Mouse (Mus musculus): Measurements from ENCODE around the gene Chst15.

Gene Chst15

DNA sequence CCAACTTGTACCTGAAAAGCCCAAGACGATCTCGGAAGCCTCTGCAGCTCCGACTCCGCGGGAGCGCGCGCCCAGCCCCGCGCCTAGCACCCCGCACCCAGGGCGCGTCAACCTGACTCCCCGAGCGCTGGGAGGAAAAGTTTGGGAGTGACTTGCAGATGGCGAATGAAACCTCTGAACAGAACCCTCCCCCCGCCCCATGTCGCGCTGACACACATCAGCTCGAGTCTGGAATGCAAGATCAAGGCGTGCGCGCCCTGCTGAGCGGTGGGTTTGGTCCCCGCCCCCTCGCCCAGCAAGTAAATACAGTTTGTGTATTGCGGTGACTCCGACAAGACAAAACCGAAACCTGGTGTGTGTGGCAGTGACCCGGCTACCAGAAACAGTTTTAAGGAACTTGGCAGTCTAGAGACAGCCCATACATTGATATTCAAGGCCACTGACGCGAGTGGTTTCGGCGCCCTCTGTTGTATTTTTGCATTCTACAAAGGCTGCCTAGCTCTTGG lies at the start of gene Chst15:
Chst15 (minus strand) TSS at position 193 of the 506 bp plus-strand sequence.
- DNase-seq (ENCODE audit: low read depth, low spot score): peak; percentile 79

GRCm38 (mm10) chr7:132365703-132366384 lies 48.8 kb upstream of the Chst15 start:
- peak; percentile 70 for DNase-seq (ENCODE audit: low read depth, low spot score)

DNA sequence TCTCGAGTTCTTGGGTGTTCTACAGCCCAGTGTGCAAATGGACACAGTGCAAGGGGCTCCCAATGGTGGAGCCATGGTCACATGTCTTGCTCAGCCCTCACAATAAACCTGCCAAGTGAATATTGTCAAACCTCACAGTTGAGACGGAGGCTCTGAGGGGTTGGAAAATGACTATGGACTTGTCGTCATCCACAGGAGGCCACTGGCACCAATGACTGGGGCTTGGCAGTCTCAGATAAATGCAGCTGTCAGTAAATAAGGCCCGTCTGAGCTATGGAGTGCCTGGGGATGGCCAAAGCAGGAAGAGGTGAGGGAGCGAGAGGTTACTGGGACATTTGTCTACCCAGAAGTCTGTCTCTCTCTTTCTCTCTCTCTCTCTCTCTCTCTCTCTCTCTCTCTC lies 48.1 kb upstream of the Chst15 start:
- DNase-seq (ENCODE audit: low read depth, low spot score): peak; percentile 57

- peak; percentile 41 for DNase-seq (ENCODE audit: low read depth, low spot score)
Observed at GRCm38 (mm10) chr7:132364506-132364905, 47.5 kb upstream of the Chst15 start.

DNA sequence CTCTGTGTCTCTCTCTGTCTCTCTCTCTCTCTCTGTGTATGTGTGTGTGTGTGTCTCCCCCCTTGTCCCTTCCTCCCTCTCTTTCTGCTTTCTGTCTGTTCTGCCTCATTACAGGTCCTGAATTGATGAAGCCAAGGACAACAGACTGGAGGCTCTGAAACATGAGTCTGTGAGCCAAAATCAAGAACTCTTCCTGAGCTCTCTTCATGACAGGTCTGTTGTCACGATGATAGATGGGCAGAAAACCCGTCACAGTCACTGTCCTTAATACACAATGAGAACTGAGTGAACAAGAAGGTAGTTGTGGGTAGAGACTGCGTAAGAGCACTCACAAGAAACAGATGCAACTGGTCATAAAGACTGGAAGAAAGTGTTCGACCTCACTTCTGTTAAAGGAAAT lies 43.3 kb upstream of the Chst15 start:
- no peak for DNase-seq (ENCODE audit: low read depth, low spot score)

- no peak for DNase-seq (ENCODE audit: low read depth, low spot score)
Observed at GRCm38 (mm10) chr7:132358709-132359108, 41.7 kb upstream of the Chst15 start.

DNA sequence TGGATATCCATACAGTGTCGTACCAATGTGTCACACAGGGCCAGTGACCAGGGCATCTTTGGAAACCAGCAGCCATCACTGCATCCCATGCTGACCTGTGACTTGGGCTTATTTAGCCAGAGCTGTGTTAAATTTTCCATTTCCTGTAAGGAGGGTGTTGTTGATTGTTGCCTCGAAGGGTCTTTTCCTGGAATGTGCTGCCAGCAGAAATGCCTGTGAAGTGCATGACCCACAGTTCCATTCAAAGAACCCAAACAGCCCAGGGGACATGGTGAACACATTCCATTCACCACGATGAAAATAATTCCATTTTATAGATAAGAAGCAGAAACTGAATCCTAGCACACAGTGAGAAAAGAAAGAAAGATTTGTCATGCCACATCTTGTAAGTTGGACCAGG lies 41.2 kb upstream of the Chst15 start:
- DNase-seq (ENCODE audit: low read depth, low spot score): no peak

- DNase-seq (ENCODE audit: low read depth, low spot score): no peak
Observed at GRCm38 (mm10) chr7:132357841-132358237, 40.8 kb upstream of the Chst15 start.

DNA sequence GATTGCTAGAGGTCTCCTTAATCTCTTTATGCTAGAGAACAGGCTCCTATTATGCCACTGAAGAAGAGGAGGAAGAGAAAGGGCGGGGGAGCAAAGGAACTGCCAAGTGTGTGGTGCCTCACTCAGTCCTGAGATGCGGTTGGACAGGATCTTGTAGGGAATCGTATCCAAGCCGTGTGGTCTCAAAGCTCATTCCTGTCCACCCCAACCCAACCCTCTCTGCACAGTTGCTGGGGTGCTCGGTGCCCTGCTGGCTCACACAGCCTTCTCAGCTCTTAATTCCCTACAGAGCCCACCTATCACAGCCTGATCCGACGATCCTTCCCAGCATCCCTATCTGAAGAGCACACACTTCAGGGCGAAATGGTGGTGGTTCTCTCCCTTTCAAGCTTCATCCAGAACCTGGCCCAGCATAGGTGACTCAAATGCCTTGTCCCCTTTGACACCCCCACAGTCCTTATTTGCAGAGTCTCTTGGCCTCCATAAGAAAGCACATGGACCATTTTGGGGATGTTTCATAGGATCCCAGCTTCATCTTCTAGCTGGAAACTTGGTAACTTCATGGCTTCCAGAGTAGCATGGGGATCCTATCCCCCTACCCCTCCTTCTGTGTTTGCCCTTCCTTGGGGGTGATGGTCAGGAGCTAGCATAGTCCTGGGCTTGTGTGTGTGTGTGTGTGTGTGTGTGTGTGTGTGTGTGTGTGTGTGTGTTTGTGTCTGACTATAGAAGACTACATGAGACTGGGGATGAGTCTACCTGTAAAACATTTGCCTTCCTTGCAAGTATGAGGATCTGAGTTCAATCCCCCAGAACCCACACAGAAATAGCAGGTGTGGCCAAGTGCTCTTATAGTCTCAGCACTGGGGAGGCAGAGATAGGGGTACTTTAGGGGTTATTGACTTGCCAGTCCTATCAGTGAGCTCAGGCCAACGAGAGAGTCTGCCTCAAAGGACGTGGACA lies 40.1 kb upstream of the Chst15 start:
- DNase-seq (ENCODE audit: low read depth, low spot score): no peak

DNA sequence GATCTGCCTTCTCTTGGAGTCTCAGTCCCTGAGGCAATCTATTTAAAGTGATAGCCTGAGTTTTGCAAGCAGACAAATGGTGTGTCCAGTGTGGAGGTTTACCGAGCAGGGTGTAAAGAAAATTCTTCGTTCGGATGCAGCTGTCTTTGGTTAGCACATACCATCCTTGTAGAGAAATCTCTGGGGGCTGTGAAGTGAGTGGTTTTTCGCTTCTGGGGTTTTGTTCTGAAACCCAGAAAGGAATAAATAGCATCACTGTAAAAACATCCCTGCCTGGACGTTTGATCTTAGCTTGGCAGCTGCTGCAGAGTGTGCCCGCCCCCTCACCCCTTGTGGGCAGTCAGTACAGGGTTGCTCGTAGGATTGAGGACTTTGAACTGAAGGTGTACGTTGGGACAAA lies 39.2 kb upstream of the Chst15 start:
- peak; percentile 37 for DNase-seq (ENCODE audit: low read depth, low spot score)

- no peak for DNase-seq (ENCODE audit: low read depth, low spot score)
Observed at GRCm38 (mm10) chr7:132355767-132356166, 38.7 kb upstream of the Chst15 start.

DNA sequence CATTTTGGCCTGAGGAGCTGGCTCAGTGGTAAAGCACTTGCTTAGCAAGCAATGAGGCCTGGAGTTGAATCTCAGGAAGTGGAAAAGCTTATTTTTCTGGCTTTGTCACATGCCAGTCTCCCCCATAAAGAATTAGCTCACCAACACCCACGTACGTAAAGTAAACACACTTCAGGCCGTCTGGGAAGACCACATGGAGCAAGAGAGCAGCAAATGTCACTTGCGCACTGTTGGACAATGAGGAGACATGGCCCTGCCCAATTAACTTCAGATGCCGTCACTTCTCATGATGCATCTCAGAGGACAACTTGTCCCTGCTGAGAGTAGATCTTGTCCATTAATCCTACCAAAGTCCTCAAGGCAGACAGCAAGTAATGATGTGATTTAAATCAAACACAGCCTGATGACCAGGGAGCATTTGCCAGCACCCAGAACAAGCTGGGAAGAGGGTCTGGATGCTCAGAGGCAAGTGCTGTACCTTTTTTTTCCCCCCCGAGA lies 32.1 kb upstream of the Chst15 start:
- DNase-seq (ENCODE audit: low read depth, low spot score): no peak

DNA sequence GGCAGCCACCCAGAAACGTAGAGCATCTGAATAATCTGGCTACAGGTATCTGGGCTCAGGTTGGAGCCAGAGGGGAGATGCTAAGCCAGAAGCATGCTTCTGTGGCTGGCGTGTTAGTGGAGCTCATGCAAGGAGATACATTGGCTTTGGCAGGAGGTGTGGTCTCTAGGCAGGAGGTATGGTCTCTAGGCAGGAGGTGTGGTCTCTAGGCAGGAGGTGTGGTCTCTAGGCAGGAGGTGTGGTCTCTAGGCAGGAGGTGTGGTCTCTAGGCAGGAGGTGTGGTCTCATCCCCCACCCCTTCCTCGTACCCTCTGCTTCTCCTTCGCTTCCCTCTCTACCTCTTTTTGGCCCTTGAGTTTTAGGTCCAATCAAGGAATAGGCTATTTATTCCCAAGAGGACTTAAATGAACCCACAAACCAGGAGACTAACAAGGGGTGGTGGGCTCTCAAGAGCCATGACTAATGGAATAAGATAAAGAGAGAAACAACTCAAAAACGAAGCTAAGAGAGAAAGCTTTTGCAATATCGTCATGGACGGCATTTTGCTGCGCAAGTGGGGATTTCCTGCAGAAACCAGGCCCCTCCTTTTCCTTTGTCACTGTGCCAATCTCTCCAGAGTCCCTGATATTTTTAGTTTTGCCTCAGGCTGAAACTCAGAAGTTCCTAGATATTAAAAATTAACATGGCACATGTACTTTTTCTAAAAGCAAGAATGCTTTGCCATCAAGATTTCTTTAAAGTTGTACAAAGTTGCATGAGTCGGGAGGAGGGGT lies 30.4 kb upstream of the Chst15 start:
- no peak for DNase-seq (ENCODE audit: low read depth, low spot score)

DNA sequence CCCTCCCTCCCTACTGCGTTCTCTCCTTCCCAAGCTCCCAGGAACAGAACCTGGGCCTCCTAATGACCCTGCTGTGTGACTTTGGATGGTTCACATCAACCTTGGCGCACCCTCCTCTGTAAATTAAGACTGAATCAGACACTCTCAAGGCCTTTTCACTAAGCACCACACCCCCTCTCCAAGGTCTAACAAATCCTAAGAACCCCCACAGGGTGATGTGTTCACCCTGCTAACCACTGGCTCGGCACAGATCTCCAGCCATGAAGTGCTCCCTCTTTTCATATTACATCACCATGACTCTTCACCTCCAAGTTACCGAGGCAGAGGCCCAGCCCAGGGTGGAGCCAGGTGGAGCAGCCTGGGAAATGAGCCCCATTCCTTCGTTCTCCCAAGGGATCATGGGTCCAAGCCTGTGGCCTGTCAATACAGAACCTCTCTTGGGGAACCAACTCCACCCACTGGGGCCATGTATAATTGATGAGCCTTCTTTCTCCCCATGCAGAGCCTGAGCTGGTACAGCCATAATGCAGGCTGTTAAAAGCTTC lies 28.6 kb upstream of the Chst15 start:
- no peak for DNase-seq (ENCODE audit: low read depth, low spot score)

DNA sequence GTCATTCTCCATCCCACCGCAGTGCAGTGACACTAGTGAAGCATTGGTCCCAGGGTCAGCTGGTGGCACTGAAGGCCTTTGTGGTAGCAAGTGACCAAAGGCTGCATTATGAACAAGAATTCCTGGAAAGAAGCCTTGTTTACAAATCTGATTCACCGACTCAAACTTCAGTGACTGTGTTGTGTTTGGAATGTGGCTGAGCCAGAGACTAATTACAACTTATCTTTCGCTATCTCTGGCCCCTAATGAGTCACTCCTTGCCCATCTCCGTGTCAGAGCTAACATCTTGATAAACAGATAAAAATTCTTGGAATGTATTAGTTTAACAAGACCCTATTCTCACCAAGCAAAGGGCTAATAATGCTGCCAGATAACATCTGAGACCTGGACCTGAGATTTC lies 27.6 kb upstream of the Chst15 start:
- DNase-seq (ENCODE audit: low read depth, low spot score): no peak

GRCm38 (mm10) chr7:132343900-132344299 lies 26.9 kb upstream of the Chst15 start:
- DNase-seq (ENCODE audit: low read depth, low spot score): no peak

- no peak for DNase-seq (ENCODE audit: low read depth, low spot score)
Observed at GRCm38 (mm10) chr7:132343146-132343545, 26.1 kb upstream of the Chst15 start.

GRCm38 (mm10) chr7:132339041-132339839 lies 22.2 kb upstream of the Chst15 start:
- DNase-seq (ENCODE audit: low read depth, low spot score): no peak

GRCm38 (mm10) chr7:132338350-132338749 lies 21.3 kb upstream of the Chst15 start:
- DNase-seq (ENCODE audit: low read depth, low spot score): no peak

GRCm38 (mm10) chr7:132337268-132337917 lies 20.4 kb upstream of the Chst15 start:
- no peak for DNase-seq (ENCODE audit: low read depth, low spot score)

Measured in CD4-positive helper T cell, adult 2 months (primary cell).